Mouse (Mus musculus) adrenal gland, postnatal 14 days (tissue): Measurements from ENCODE around the gene Galk1. TPM values are rescaled to one million over a fixed set of nuclear protein-coding genes. Genes with fewer than 3 reads are reported as not detected.

Experiments
- DNase-seq: peaks from one replicate; pipeline ENCODE4 v3.0.0; 2021; ENCODE audit warnings: mixed read lengths
- total RNA-seq: library from RNA; stranded (reverse); gene quantifications from 2 replicates; pipeline ENCODE4 v1.2.3, GENCODE M21; 2021

The Galk1 gene
- total RNA-seq, 1 experiment from 2014 or later, result 51.9 TPM

DNA sequence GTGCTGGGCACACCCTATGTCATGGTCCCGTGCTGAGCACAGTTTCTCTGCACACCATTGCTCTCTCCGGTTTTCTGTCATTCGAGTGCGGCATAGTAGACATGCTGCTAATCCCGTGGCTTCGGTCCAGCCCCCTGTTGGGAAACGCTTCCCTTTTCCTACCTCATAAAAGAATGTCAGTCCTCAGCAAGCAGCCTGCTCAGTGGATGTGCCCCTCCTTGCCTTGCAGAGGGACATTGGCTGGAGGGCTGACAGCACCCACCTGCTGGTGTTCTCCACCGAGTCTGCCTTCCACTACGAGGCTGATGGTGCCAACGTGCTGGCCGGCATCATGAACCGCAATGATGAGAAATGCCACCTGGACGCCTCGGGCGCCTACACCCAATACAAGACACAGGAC lies 30.0 kb downstream of the Galk1 start:
- no peak for DNase-seq

DNA sequence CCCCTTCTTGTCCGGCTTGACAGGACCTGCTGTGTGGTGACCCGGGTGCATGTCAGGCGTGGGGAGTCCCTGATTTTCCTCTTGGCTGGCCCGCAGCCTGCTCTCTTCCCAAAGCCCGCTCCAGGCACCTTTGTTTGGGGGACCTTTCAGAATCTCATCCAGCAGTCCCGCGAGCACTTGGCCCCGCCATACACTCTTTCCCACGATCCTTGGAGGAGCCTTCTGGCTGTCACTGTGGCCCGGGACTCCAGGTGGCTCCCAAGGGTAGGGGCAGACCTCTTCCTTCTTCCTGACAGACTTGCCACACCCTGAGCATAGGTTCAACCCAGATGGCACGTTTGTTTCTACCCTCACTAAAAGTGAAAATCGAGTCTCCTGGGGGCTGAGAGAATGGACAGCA lies 37.0 kb downstream of the Galk1 start:
- DNase-seq, result no peak

DNA sequence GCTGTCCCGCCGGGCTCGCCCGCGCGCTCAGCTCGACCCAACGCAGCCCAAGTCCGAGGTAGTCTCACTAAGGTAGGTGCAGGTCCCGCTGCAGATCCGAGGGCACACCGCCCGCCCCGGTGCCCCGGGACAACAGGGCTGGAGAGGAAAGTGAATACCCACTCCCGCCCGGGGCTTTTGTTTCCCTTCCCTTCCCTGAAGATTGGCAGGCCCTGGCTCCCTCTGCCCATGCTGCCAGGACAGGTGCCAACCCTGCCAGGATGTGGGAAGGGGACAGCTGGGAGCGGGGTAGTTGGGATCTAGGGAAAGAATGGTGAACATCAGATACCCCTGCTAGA lies 37.5 kb downstream of the Galk1 start:
- no peak for DNase-seq

DNA sequence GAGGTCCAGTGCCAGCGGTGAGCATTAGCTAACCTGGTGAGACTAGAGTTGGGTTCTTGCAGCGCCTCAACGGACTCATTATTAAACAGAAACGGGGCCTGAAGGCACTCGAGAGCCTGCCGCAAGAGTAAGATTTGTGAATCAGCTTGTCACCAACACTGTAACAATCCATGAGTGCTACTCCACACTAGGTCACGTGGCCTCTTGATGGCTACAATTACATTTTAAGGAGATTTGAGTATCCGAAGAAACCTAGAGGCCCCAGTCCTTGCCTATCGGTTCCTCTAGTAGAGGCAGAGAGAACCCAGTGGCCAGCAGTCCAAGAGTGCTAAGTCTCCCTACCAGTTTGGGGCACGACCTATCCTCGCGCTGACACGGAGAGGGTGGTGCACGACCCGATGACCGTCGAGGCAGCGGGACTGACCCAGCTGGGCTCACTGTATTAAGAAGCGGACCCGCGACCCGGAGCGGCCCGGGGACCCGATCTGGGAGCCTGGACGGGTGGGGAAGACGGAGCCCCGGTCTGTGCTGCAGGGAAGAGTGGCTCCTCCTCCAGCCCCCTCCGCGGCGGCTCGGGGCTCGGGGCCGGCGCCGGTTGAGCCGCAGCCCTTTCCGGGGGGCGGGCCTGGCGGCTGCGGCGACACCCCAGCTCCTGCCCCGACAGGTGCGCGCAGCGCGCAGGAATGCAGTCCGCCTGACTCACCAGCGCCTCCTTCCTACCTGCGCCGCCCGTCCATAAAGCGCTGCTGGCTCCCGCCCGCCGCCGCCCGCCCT lies 38.0 kb downstream of the Galk1 start, which contains the start of gene Itgb4:
Gene Itgb4, plus strand, starts transcription at position 401 of the 774 bp plus-strand sequence.
- peak; percentile 34 for DNase-seq

- DNase-seq, result no peak
Measured at GRCm38 (mm10) chr11:115971016-115971415, 41.5 kb downstream of the Galk1 start.

GRCm38 (mm10) chr11:115970006-115970673 lies 42.4 kb downstream of the Galk1 start:
- no peak for DNase-seq

DNA sequence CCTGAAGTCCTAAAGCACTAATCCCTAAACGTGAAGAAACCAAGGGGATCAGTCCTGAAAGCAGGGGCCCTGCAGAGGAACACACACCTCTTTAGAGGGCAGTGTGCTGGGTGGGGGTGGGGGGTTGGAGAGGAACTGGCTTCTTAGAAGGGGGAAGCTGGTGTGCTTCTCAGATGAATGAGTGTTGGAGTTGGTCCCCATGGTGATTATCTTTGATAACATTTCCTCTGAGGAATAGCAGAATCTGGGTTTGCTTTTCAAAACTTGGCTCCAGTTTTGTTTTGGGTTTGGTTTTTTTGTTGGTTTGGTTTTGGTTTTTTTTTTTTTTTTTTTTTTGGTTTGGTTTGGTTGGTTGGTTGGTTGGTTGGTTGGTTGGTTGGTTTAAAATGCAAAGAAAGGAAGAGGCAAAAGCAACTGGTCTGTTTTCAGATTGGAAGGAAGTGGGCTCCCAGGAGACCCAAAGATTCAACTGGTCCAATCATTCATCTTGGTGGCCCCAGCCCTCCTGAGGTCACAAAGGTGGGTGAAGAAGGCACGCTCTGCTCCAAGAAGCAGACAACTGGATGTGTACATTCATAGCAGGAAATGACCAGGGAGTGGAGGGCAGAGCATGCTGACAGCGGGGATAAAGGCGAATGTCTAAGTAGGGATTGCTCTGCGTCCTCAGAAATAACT lies 43.7 kb downstream of the Galk1 start:
- DNase-seq, result no peak

DNA sequence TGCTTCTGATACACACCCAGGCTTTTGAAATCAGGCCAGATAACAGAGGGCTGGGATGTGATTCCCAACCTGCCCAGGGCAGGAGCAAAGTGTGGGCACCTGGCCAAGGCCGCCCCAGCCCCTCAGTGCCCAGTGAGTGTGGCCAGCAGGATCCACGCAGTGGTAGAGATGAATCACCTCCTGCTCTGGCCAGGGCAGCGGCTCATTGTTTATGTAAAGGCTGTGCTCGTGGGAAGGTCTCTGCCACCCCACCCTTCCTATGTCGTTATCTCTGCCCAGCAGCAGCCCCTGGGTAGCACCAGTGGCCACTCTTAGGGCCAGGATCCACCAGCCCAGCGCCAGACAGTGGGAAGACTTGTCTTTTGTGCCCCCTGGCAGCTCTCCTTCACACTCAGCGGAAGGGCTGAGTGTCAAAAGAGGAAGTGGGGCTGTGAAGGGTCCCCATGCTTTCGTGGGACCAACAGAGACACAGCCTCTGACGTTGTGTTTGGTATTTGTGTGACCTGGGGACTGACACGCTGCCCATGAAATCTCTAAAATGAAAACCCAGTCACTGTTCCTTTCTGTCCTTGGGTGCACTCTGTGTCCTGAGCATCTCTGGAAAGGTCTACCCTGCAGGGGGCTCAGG lies 47.4 kb downstream of the Galk1 start:
- peak; percentile 88 for DNase-seq

DNA sequence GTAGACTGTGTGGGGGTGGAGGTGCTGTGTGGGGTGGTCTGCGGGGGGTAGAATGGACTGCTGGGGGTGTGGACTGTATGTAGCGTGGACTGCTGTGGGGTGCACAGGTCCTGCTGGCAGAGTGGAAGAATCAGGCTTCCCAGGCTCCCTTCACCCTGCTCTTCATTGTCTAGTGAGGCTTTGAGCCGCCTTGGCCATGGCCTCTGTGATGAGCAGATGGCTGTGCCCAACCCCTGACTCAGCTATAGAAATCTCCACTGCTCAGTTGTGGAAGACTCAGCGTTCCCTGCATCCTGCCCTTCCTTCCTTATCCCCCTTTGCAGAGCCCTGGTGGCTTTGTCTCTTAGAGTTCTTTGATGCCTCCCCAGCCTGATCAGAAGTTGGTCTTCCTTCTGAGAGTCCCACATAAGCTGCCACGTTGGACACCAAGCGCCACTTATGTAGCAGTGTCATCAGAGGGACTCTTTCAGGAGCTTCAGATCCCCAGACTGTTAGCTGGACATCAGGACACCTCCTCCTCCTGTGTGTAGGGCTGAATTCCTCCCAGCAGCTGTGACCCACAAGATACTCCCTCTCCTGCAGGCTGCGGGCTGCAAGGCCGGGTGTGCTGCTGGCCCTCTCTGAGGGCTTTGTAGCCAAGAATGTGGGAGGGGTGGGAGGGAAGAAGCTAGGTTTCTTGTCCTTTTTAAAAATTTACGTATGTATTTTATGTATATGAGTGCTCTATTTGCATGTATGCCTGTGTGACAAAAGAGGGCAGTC lies 49.7 kb downstream of the Galk1 start:
- DNase-seq, result peak; percentile 41

GRCm38 (mm10) chr11:115959018-115959417 lies 53.5 kb downstream of the Galk1 start:
- DNase-seq, result no peak

Other genes starting within 250 kb of the Galk1 start
- 64.4 and 65.1 TPM in 2 replicates for gene Tmem94, start 247.3 kb downstream of the Galk1 start, total RNA-seq
- 53.7 and 57.5 TPM in 2 replicates for gene Caskin2, start 199.1 kb downstream of the Galk1 start, total RNA-seq
- gene Tsen54, start 198.0 kb downstream of the Galk1 start, total RNA-seq, result 16.3 and 20.3 TPM in 2 replicates
- gene Llgl2, start 188.7 kb downstream of the Galk1 start, total RNA-seq, result 11.4 and 11.8 TPM in 2 replicates
- 0.26 TPM in 1 of 2 replicates, not detected in the other for gene Myo15b, start 154.3 kb downstream of the Galk1 start, total RNA-seq
- 0.82 and 1.3 TPM in 2 replicates for gene Smim5, start 112.8 kb downstream of the Galk1 start, total RNA-seq
- not detected in 2 replicates for gene Smim6, start 100.7 kb downstream of the Galk1 start, total RNA-seq
- 40.9 and 42.9 TPM in 2 replicates for gene Sap30bp, start 79.4 kb downstream of the Galk1 start, total RNA-seq
- gene Recql5, start 79.2 kb downstream of the Galk1 start, total RNA-seq, result 18.3 and 22.3 TPM in 2 replicates
- 3.6 and 4.4 TPM in 2 replicates for gene Itgb4, start 38.0 kb downstream of the Galk1 start, total RNA-seq
- gene H3f3b, start 15.2 kb upstream of the Galk1 start, total RNA-seq, result 340 and 347 TPM in 2 replicates
- gene Unk, start 17.6 kb upstream of the Galk1 start, total RNA-seq, result 20.6 and 24.4 TPM in 2 replicates
- 0.74 and 4.0 TPM in 2 replicates for gene Unc13d, start 65.2 kb upstream of the Galk1 start, total RNA-seq
- 121 and 127 TPM in 2 replicates for gene Wbp2, start 74.3 kb upstream of the Galk1 start, total RNA-seq
- gene Trim47, start 114.5 kb upstream of the Galk1 start, total RNA-seq, result 19.9 and 23.6 TPM in 2 replicates
- 8.6 and 10.2 TPM in 2 replicates for gene Trim65, start 118.4 kb upstream of the Galk1 start, total RNA-seq
- 90.7 and 95.0 TPM in 2 replicates for gene Mrpl38, start 126.1 kb upstream of the Galk1 start, total RNA-seq
- 28.1 and 31.0 TPM in 2 replicates for gene Fbf1, start 155.4 kb upstream of the Galk1 start, total RNA-seq
- gene Ten1, start 186.1 kb upstream of the Galk1 start, total RNA-seq, result 16.7 and 20.0 TPM in 2 replicates
- gene Acox1, start 186.3 kb upstream of the Galk1 start, total RNA-seq, result 150 and 199 TPM in 2 replicates
- gene Evpl, start 225.4 kb upstream of the Galk1 start, total RNA-seq, result 1.3 and 1.7 TPM in 2 replicates